Mouse (Mus musculus): ENCODE measurements around the gene Casp2. TPM values are rescaled to one million over a fixed set of nuclear protein-coding genes. Genes with fewer than 3 reads are reported as not detected.

Gene Casp2
- polyA plus RNA-seq, 1 experiment from 2014 or later, result 34.4 TPM

DNA sequence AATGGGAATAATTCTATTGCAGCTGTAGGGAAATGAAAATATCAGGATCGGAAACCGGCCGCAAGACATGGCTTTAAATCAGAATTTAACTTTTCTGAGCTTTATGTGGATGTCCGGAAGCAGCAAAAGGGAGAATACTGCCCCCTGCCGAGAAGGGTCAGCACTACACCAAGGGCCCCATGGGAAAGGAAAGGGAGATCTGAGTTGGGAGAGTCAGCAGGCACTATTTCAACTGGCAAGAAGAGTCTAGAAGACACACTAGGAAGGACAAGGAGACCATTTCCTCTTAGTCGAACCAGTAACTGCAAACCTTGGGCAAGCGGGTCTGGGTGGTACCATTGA is 60.5 kb downstream of the Casp2 start:
- 5% methylated on average over 7 of the region's 7 CpGs for WGBS (ENCODE audit: insufficient replicate concordance)
- Histone ChIP-seq H3K9me3 (replicated peaks; ENCODE audit: control insufficient read depth, low read length) (no peaks in the 10 kb centered on the region), H3K27ac (ENCODE audit: low read depth, low read length) (no peak overlapping the region), H3K9ac (ENCODE audit: low read depth, low read length) (no peak overlapping the region), H3K4me1 (ENCODE audit: control insufficient read depth, insufficient read depth, low read length) (peaks cover 10% of the 10 kb centered on the region), H3K36me3 (ENCODE audit: control insufficient read depth, insufficient read depth, low read length) (no peaks in the 10 kb centered on the region), H3K4me2 (peak overlapping the region; percentile 98), H3K27me3 (ENCODE audit: control insufficient read depth, insufficient read depth, low read length) (peaks cover 43% of the 10 kb centered on the region), H3K4me3 (ENCODE audit: low read depth, low read length) (peak overlapping the region; percentile 64)
- no peak for ATAC-seq (replicated peaks; ENCODE audit: insufficient number of reproducible peaks, low FRiP score, low TSS enrichment)

DNA sequence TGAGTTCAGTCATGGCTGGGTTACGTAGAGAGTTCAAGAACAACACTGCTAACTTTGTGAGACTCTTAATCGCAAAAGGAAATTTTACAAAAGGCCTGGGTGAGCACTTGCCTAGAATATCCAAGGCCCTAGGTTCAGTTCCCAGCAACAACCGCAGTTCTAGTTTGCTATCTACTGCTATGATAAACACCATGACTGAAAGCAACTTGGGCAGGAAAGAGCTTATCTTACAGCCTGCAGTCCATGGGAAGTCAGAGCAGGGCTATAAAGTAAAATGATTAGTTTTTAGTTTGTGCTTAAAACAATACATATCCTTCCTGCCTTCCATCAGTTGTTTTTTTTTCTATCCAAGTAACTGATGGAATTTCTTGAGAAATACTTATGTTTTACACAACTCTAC is 61.7 kb downstream of the Casp2 start:
- WGBS (ENCODE audit: insufficient replicate concordance), result 59% methylated on average over 3 of the region's 3 CpGs
- Histone ChIP-seq H3K9me3 (replicated peaks; ENCODE audit: control insufficient read depth, low read length) (no peaks in the 10 kb centered on the region), H3K4me1 (ENCODE audit: control insufficient read depth, insufficient read depth, low read length) (peaks cover 10% of the 10 kb centered on the region), H3K36me3 (ENCODE audit: control insufficient read depth, insufficient read depth, low read length) (no peaks in the 10 kb centered on the region), H3K27me3 (ENCODE audit: control insufficient read depth, insufficient read depth, low read length) (peaks cover 35% of the 10 kb centered on the region), H3K4me2 (no peak overlapping the region), H3K4me3 (ENCODE audit: low read depth, low read length) (no peak overlapping the region), H3K9ac (ENCODE audit: low read depth, low read length) (no peak overlapping the region), H3K27ac (ENCODE audit: low read depth, low read length) (no peak overlapping the region)
- ATAC-seq (replicated peaks; ENCODE audit: insufficient number of reproducible peaks, low FRiP score, low TSS enrichment), result no peak

DNA sequence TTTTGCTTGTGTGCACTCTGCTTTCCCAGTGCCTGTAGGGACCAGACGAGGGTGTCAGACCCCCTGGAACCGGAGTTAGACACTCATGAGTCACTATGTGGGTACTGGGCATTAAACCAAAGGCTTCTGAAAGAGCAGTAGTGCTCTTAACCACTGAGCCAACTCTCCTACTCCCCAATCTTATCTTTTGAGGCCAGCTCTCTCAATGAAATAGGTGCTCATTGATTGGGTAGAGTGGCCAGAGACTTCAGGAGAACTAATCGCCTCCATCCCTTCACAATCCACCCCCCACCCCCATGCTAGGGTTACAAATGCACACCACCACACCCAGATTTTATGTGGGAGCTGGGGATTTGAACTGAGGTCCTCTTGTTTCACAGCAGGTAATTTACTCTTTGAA is 64.0 kb downstream of the Casp2 start:
- H3K4me2 ChIP-seq, result no peak overlapping the region
- H3K27me3 ChIP-seq (ENCODE audit: control insufficient read depth, insufficient read depth, low read length), result peaks cover 13% of the 10 kb centered on the region
- no peak for ATAC-seq (replicated peaks; ENCODE audit: insufficient number of reproducible peaks, low FRiP score, low TSS enrichment)
- no peak overlapping the region for H3K9ac ChIP-seq (ENCODE audit: low read depth, low read length)
- WGBS (ENCODE audit: insufficient replicate concordance), result 65% methylated on average over 3 of the region's 3 CpGs
- H3K27ac ChIP-seq (ENCODE audit: low read depth, low read length), result no peak overlapping the region
- no peak overlapping the region for H3K4me3 ChIP-seq (ENCODE audit: low read depth, low read length)
- H3K4me1 ChIP-seq (ENCODE audit: control insufficient read depth, insufficient read depth, low read length), result peaks cover 5% of the 10 kb centered on the region
- H3K9me3 ChIP-seq (replicated peaks; ENCODE audit: control insufficient read depth, low read length), result no peaks in the 10 kb centered on the region
- H3K36me3 ChIP-seq (ENCODE audit: control insufficient read depth, insufficient read depth, low read length), result no peaks in the 10 kb centered on the region

DNA sequence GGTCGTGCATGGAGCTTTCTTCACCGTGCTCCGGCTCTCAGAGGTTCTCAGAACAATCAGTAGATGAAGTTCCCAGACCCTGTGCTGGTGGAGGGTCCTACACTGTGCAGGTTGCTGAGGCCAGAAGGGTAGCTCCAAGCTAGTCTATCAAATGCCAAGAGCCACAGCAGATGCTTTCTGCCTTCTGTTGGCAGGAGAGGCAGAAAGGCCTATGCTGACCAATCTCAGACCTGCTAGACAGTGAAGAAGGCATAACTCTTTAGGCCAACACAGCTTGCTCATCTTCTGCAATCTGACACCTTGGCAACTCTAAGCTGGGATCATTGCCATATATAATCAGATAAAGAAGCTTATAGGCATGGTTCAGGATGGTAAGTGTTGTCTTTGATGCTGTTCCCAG is 65.4 kb downstream of the Casp2 start:
- H3K9ac ChIP-seq (ENCODE audit: low read depth, low read length), result no peak overlapping the region
- H3K4me3 ChIP-seq (ENCODE audit: low read depth, low read length), result no peak overlapping the region
- H3K27me3 ChIP-seq (ENCODE audit: control insufficient read depth, insufficient read depth, low read length), result no peaks in the 10 kb centered on the region
- 78% methylated on average over 3 of the region's 3 CpGs for WGBS (ENCODE audit: insufficient replicate concordance)
- no peak overlapping the region for H3K27ac ChIP-seq (ENCODE audit: low read depth, low read length)
- no peaks in the 10 kb centered on the region for H3K4me1 ChIP-seq (ENCODE audit: control insufficient read depth, insufficient read depth, low read length)
- no peaks in the 10 kb centered on the region for H3K36me3 ChIP-seq (ENCODE audit: control insufficient read depth, insufficient read depth, low read length)
- no peak overlapping the region for H3K4me2 ChIP-seq
- no peak for ATAC-seq (replicated peaks; ENCODE audit: insufficient number of reproducible peaks, low FRiP score, low TSS enrichment)
- no peaks in the 10 kb centered on the region for H3K9me3 ChIP-seq (replicated peaks; ENCODE audit: control insufficient read depth, low read length)

DNA sequence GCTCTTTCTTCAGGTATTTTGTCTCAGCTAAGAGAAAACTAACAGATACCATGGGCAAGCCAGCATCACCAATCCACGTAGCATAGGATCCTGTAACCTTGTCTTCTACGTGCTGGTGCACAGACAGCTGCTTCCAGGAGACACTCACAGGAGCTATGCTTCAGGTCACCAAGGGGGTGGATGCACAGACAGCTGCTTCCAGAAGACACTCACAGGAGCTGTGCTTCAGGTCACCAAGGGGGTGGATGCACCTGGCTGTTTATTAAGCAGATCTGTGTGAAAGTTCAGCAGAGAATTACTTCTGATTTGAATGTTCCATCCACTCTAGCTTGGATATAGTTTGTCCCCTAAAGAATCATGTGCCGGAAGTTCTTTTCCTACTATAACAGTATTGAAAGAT is 66.2 kb downstream of the Casp2 start:
- Histone ChIP-seq H3K4me2 (no peak overlapping the region), H3K9me3 (replicated peaks; ENCODE audit: control insufficient read depth, low read length) (no peaks in the 10 kb centered on the region), H3K9ac (ENCODE audit: low read depth, low read length) (no peak overlapping the region), H3K27me3 (ENCODE audit: control insufficient read depth, insufficient read depth, low read length) (no peaks in the 10 kb centered on the region), H3K4me3 (ENCODE audit: low read depth, low read length) (no peak overlapping the region), H3K36me3 (ENCODE audit: control insufficient read depth, insufficient read depth, low read length) (no peaks in the 10 kb centered on the region), H3K27ac (ENCODE audit: low read depth, low read length) (no peak overlapping the region), H3K4me1 (ENCODE audit: control insufficient read depth, insufficient read depth, low read length) (no peaks in the 10 kb centered on the region)
- no peak for ATAC-seq (replicated peaks; ENCODE audit: insufficient number of reproducible peaks, low FRiP score, low TSS enrichment)
- WGBS (ENCODE audit: insufficient replicate concordance), result 81% methylated on average over 3 of the region's 3 CpGs

Other genes starting within 250 kb of the Casp2 start
- not detected in 2 replicates for gene Sva, start 226.6 kb upstream of the Casp2 start, polyA plus RNA-seq (2014; fragmentation: Nextera tagmentation; extraction: Ambion mirVana)
- gene Tas2r139, start 124.0 kb upstream of the Casp2 start, polyA plus RNA-seq (2014; fragmentation: Nextera tagmentation; extraction: Ambion mirVana), result not detected in 2 replicates
- gene Tas2r144, start 49.7 kb upstream of the Casp2 start, polyA plus RNA-seq (2014; fragmentation: Nextera tagmentation; extraction: Ambion mirVana), result not detected in 2 replicates
- gene Gstk1, start 19.1 kb upstream of the Casp2 start, polyA plus RNA-seq (2014; fragmentation: Nextera tagmentation; extraction: Ambion mirVana), result 13.4 and 14.7 TPM in 2 replicates
- gene Tmem139, start 3.0 kb upstream of the Casp2 start, polyA plus RNA-seq (2014; fragmentation: Nextera tagmentation; extraction: Ambion mirVana), result 0.51 TPM in 1 of 2 replicates, not detected in the other
- 0.55 and 0.82 TPM in 2 replicates for gene Clcn1, start 21.7 kb downstream of the Casp2 start, polyA plus RNA-seq (2014; fragmentation: Nextera tagmentation; extraction: Ambion mirVana)
- gene Fam131b, start 59.7 kb downstream of the Casp2 start, polyA plus RNA-seq (2014; fragmentation: Nextera tagmentation; extraction: Ambion mirVana), result 0.23 and 0.25 TPM in 2 replicates
- 159 and 177 TPM in 2 replicates for gene Zyx, start 84.6 kb downstream of the Casp2 start, polyA plus RNA-seq (2014; fragmentation: Nextera tagmentation; extraction: Ambion mirVana)
- gene Epha1, start 108.3 kb downstream of the Casp2 start, polyA plus RNA-seq (2014; fragmentation: Nextera tagmentation; extraction: Ambion mirVana), result 1.7 and 2.3 TPM in 2 replicates
- not detected in 2 replicates for gene Tas2r143, start 135.3 kb downstream of the Casp2 start, polyA plus RNA-seq (2014; fragmentation: Nextera tagmentation; extraction: Ambion mirVana)
- not detected in 2 replicates for gene Tas2r135, start 140.4 kb downstream of the Casp2 start, polyA plus RNA-seq (2014; fragmentation: Nextera tagmentation; extraction: Ambion mirVana)
- not detected in 2 replicates for gene Tas2r126, start 169.6 kb downstream of the Casp2 start, polyA plus RNA-seq (2014; fragmentation: Nextera tagmentation; extraction: Ambion mirVana)
- not detected in 2 replicates for gene Olfr458, start 200.2 kb downstream of the Casp2 start, polyA plus RNA-seq (2014; fragmentation: Nextera tagmentation; extraction: Ambion mirVana)
- not detected in 2 replicates for gene Olfr457, start 211.3 kb downstream of the Casp2 start, polyA plus RNA-seq (2014; fragmentation: Nextera tagmentation; extraction: Ambion mirVana)
- gene Olfr456, start 222.2 kb downstream of the Casp2 start, polyA plus RNA-seq (2014; fragmentation: Nextera tagmentation; extraction: Ambion mirVana), result not detected in 2 replicates